Mouse (Mus musculus) embryonic fibroblast, embryonic 13.5 days (primary cell): ENCODE data around the gene Galnt18.

Experiments used
- CTCF ChIP-seq: IDR thresholded peaks from 2 replicates; pipeline ENCODE4 v1.5.1; 2011; ENCODE audit warnings: mild to moderate bottlenecking, control low read depth, low read length, moderate library complexity, borderline replicate concordance; ENCODE audit not compliant: insufficient read depth
- POLR2A ChIP-seq: IDR thresholded peaks from 2 replicates; pipeline ENCODE4 v1.6.1; 2011; ENCODE audit warnings: low read depth, mild to moderate bottlenecking, control low read depth, low read length, moderate library complexity

DNA sequence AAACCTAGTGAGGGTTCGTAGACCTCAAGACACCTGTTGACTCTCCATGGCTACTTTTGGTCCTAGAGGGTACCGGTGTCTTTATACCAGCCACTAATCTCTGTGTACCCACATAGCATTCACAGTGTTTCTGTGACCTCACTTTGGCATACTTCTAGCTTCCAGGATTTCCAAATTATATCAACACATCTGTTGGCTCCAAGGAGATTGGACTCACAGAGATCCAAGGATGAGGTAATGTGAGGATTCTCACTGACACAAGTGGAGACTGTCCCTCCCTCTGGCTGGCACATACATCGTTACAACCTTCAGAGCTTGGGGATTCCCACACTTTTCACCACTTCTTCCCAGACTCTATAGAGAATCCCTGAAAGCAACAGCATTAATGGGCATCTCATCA is 173.7 kb downstream of the Galnt18 start:
- TF ChIP-seq CTCF (no peak), POLR2A (no peak)
